Mouse (Mus musculus): ENCODE measurements around the gene Vmn1r202. TPM values are rescaled to one million over a fixed set of nuclear protein-coding genes. Genes with fewer than 3 reads are reported as not detected.
"Not testable (repeated sequence)": the region's sequence is repeated elsewhere in the genome, so short reads cannot be mapped to it uniquely, and the experiment has no call there.

Vmn1r202 gene
- polyA plus RNA-seq (2012; ENCODE audit: insufficient read depth, insufficient read length, missing spikeins) = not detected in 2 replicates

GRCm38 (mm10) chr13:22505281-22505680 lies at the start of gene Vmn1r202:
Gene Vmn1r202 (minus strand): TSS chr13:22505381.
- H3K27ac ChIP-seq (ENCODE audit: insufficient read depth, low read depth, low read length) = no peak within 1 kb of the TSS
- TF ChIP-seq CTCF (IDR thresholded peaks at IDR 0.05; ENCODE audit: low read depth, low read length) (no peak), POLR2A (IDR thresholded peaks at IDR 0.05; ENCODE audit: borderline replicate concordance, low read depth, low read length) (no peak)
- no peak within 1 kb of the TSS for H3K4me3 ChIP-seq (ENCODE audit: insufficient read depth, low read length)
- H3K4me1 ChIP-seq (ENCODE audit: control insufficient read depth, insufficient read depth, low read length) = no peaks in the 10 kb centered on the region

GRCm38 (mm10) chr13:22552898-22553297 lies 47.7 kb upstream of the Vmn1r202 start, which contains the start of gene Vmn1r204:
Gene Vmn1r204 (plus strand): TSS chr13:22553198.
- H3K4me3 ChIP-seq (ENCODE audit: insufficient read depth, low read length); H3K4me1 ChIP-seq (ENCODE audit: control insufficient read depth, insufficient read depth, low read length); H3K27ac ChIP-seq (ENCODE audit: insufficient read depth, low read depth, low read length): not testable (repeated sequence)

- Histone ChIP-seq H3K4me3 (ENCODE audit: insufficient read depth, low read length) (no peak within 1 kb of the TSS), H3K4me1 (ENCODE audit: control insufficient read depth, insufficient read depth, low read length) (no peaks in the 10 kb centered on the region), H3K27ac (ENCODE audit: insufficient read depth, low read depth, low read length) (no peak within 1 kb of the TSS)
- TF ChIP-seq POLR2A (IDR thresholded peaks at IDR 0.05; ENCODE audit: borderline replicate concordance, low read depth, low read length) (no peak), CTCF (IDR thresholded peaks at IDR 0.05; ENCODE audit: low read depth, low read length) (no peak)
Observed at GRCm38 (mm10) chr13:22517814-22518213, 12.6 kb upstream of the Vmn1r202 start, which contains the start of gene Vmn1r203. Gene Vmn1r203 (plus strand): TSS chr13:22518114.

DNA sequence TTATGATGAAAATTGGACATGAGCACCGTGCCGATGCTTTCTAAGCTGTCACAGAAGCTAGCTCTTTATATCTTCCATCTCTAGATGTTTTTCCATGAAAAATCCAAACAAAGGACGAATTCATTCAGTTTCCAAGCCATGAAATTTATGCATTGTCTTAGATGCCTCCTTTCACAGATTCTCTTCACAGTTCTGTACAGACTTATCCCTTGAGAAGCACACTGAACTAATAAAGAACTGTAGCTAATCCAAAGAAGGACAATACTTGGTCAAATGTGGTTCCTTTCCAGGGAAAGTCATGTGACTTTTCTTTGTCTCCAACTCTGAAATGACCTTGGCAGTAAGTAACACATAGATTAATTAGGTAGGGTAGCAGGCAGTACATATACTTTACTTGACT lies 2.8 kb downstream of the Vmn1r202 start:
- H3K4me3 ChIP-seq (ENCODE audit: insufficient read depth, low read length) = no peak overlapping the region
- H3K4me1 ChIP-seq (ENCODE audit: control insufficient read depth, insufficient read depth, low read length) = no peaks in the 10 kb centered on the region
- TF ChIP-seq CTCF (IDR thresholded peaks at IDR 0.05; ENCODE audit: low read depth, low read length) (no peak), POLR2A (IDR thresholded peaks at IDR 0.05; ENCODE audit: borderline replicate concordance, low read depth, low read length) (no peak)
- H3K27ac ChIP-seq (ENCODE audit: insufficient read depth, low read depth, low read length) = no peak overlapping the region

GRCm38 (mm10) chr13:22471623-22472022 lies 33.6 kb downstream of the Vmn1r202 start, which contains the start of gene Vmn1r201:
Gene Vmn1r201 (plus strand): TSS chr13:22471923.
- TF ChIP-seq POLR2A (IDR thresholded peaks at IDR 0.05; ENCODE audit: borderline replicate concordance, low read depth, low read length) (no peak), CTCF (IDR thresholded peaks at IDR 0.05; ENCODE audit: low read depth, low read length) (no peak)
- H3K4me1 ChIP-seq (ENCODE audit: control insufficient read depth, insufficient read depth, low read length) = no peaks in the 10 kb centered on the region
- H3K27ac ChIP-seq (ENCODE audit: insufficient read depth, low read depth, low read length) = no peak within 1 kb of the TSS
- no peak within 1 kb of the TSS for H3K4me3 ChIP-seq (ENCODE audit: insufficient read depth, low read length)

- H3K4me1 ChIP-seq (ENCODE audit: control insufficient read depth, insufficient read depth, low read length) = no peaks in the 10 kb centered on the region
- H3K4me3 ChIP-seq (ENCODE audit: insufficient read depth, low read length) = no peak overlapping the region
- TF ChIP-seq CTCF (IDR thresholded peaks at IDR 0.05; ENCODE audit: low read depth, low read length) (no peak), POLR2A (IDR thresholded peaks at IDR 0.05; ENCODE audit: borderline replicate concordance, low read depth, low read length) (no peak)
- H3K27ac ChIP-seq (ENCODE audit: insufficient read depth, low read depth, low read length) = no peak overlapping the region
Observed at GRCm38 (mm10) chr13:22455145-22455544, 50.0 kb downstream of the Vmn1r202 start.

Other genes starting within 250 kb of the Vmn1r202 start
- gene Vmn1r195, start 234.9 kb downstream of the Vmn1r202 start, polyA plus RNA-seq (2012; ENCODE audit: insufficient read depth, insufficient read length, missing spikeins) = not detected in 2 replicates
- gene Vmn1r196, start 215.5 kb downstream of the Vmn1r202 start, polyA plus RNA-seq (2012; ENCODE audit: insufficient read depth, insufficient read length, missing spikeins) = not detected in 2 replicates
- not detected in 2 replicates for gene Vmn1r197, start 180.8 kb downstream of the Vmn1r202 start, polyA plus RNA-seq (2012; ENCODE audit: insufficient read depth, insufficient read length, missing spikeins)
- not detected in 2 replicates for gene Vmn1r198, start 155.0 kb downstream of the Vmn1r202 start, polyA plus RNA-seq (2012; ENCODE audit: insufficient read depth, insufficient read length, missing spikeins)
- not detected in 2 replicates for gene Vmn1r199, start 125.6 kb downstream of the Vmn1r202 start, polyA plus RNA-seq (2012; ENCODE audit: insufficient read depth, insufficient read length, missing spikeins)
- not detected in 2 replicates for gene Vmn1r200, start 115.0 kb downstream of the Vmn1r202 start, polyA plus RNA-seq (2012; ENCODE audit: insufficient read depth, insufficient read length, missing spikeins)
- not detected in 2 replicates for gene Vmn1r201, start 33.5 kb downstream of the Vmn1r202 start, polyA plus RNA-seq (2012; ENCODE audit: insufficient read depth, insufficient read length, missing spikeins)
- gene Vmn1r203, start 12.7 kb upstream of the Vmn1r202 start, polyA plus RNA-seq (2012; ENCODE audit: insufficient read depth, insufficient read length, missing spikeins) = not detected in 2 replicates
- not detected in 2 replicates for gene Vmn1r204, start 47.8 kb upstream of the Vmn1r202 start, polyA plus RNA-seq (2012; ENCODE audit: insufficient read depth, insufficient read length, missing spikeins)
- gene Vmn1r205, start 87.6 kb upstream of the Vmn1r202 start, polyA plus RNA-seq (2012; ENCODE audit: insufficient read depth, insufficient read length, missing spikeins) = not detected in 2 replicates
- gene Vmn1r206, start 118.9 kb upstream of the Vmn1r202 start, polyA plus RNA-seq (2012; ENCODE audit: insufficient read depth, insufficient read length, missing spikeins) = 0.31 TPM in 1 of 2 replicates, not detected in the other
- gene Vmn1r207-ps, start 224.2 kb upstream of the Vmn1r202 start, polyA plus RNA-seq (2012; ENCODE audit: insufficient read depth, insufficient read length, missing spikeins) = 0.20 TPM in 1 of 2 replicates, not detected in the other

Measured in bone marrow macrophage, adult 2 months (primary cell).